Mouse (Mus musculus) kidney, embryonic 15.5 days (tissue): ENCODE data around the gene Gdf15. TPM values are rescaled to one million over a fixed set of nuclear protein-coding genes. Genes with fewer than 3 reads are reported as not detected.

Source experiments
- ATAC-seq: fragments of 200-750 bp; cut with Nextera tagmentation; replicated peaks from 2 replicates; pipeline ENCODE4 v1.8.0; 2017; ENCODE audit warnings: moderate TSS enrichment; ENCODE audit not compliant: low FRiP score
- H3K27ac ChIP-seq: fragments of 300-500 bp; sonication (generic); 2 replicates; pipeline ENCODE4 v1.5.1; 2015; ENCODE audit warnings: mild to moderate bottlenecking, inconsistent platforms
- H3K27me3 ChIP-seq: fragments of 300-500 bp; sonication (generic); 2 replicates; pipeline ENCODE4 v1.6.1; 2015; ENCODE audit warnings: inconsistent platforms
- H3K36me3 ChIP-seq: fragments of 300-500 bp; sonication (generic); 2 replicates; pipeline ENCODE4 v1.6.1; 2015; ENCODE audit warnings: inconsistent platforms
- H3K4me1 ChIP-seq: fragments of 300-500 bp; sonication (generic); 2 replicates; pipeline ENCODE4 v1.6.1; 2015; ENCODE audit warnings: inconsistent platforms
- H3K4me2 ChIP-seq: fragments of 300-500 bp; sonication (generic); 2 replicates; pipeline ENCODE4 v1.6.1; 2015; ENCODE audit warnings: moderate library complexity, mild to moderate bottlenecking, inconsistent platforms
- H3K4me3 ChIP-seq: fragments of 300-500 bp; sonication (generic); replicated peaks from 2 replicates; pipeline ENCODE4 v1.5.1; 2015; ENCODE audit warnings: mild to moderate bottlenecking, inconsistent platforms
- H3K9ac ChIP-seq: fragments of 300-500 bp; sonication (generic); 2 replicates; pipeline ENCODE4 v1.6.1; 2015; ENCODE audit warnings: mild to moderate bottlenecking, inconsistent platforms
- H3K9me3 ChIP-seq: fragments of 300-500 bp; sonication (generic); replicated peaks from 2 replicates; pipeline ENCODE4 v1.6.1; 2016; ENCODE audit warnings: inconsistent platforms
- WGBS: fragments of 180-500 bp; shearing (Covaris S2); methylation state at CpG from one replicate; pipeline ENCODE4 v1.1.7; 2015; ENCODE audit warnings: mixed read lengths; 5-methylcytosine and 5-hydroxymethylcytosine counted together
- polyA plus RNA-seq: library from polyadenylated mRNA; unstranded; fragments of >200 nt; fragmentation: Nextera tagmentation; extraction: Ambion mirVana; gene quantifications from 2 replicates; pipeline ENCODE4 v1.2.1, GENCODE M21; 2015

The Gdf15 gene
- polyA plus RNA-seq, 1 experiment from 2014 or later, result 0.77 TPM

DNA sequence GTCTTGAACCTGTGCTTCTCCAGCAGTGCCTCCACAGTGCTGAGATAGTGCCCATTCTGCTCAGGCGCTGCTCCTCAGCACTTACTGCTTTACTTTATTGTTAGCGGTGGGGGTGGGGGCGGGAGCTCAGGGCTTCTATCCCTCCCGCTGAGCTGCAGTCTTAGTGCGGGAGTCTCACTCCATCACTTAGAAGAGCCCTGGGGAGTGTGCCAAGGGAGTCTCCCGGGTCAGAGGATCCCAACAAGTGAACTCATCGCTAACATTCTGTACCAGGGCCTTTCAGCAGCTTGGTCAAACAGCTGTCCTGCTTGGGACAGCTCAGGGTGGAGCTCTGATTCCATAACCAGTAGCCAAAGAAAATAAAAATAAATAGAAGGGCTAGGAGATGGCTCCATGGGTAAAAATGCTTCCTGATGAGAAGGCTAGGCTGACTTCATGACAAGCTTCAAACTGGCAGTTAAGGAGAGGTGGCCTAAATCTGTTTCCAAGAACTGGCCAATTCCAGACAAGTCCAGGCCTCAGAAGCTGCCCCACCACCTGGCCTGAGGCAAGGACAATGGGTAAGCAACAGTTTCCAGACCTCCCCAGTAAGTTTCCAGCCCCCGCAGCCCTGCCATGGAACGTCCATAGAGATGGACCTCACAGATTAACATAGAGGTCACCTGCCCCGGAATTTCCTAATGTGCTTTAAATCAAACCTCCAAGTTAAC is 39.5 kb upstream of the Gdf15 start:
- H3K9ac ChIP-seq, result no peak overlapping the region
- no peak for ATAC-seq
- H3K27me3 ChIP-seq, result no peaks in the 10 kb centered on the region
- WGBS, result 61% methylated on average over 10 of the region's 10 CpGs
- peaks cover 42% of the 10 kb centered on the region for H3K4me1 ChIP-seq
- H3K4me2 ChIP-seq, result no peak overlapping the region
- H3K4me3 ChIP-seq, result no peak overlapping the region
- H3K27ac ChIP-seq, result peak overlapping the region; percentile 97
- peaks cover 6% of the 10 kb centered on the region; the same call in 1 of the 2 replicates for H3K36me3 ChIP-seq
- H3K9me3 ChIP-seq, result no peaks in the 10 kb centered on the region

DNA sequence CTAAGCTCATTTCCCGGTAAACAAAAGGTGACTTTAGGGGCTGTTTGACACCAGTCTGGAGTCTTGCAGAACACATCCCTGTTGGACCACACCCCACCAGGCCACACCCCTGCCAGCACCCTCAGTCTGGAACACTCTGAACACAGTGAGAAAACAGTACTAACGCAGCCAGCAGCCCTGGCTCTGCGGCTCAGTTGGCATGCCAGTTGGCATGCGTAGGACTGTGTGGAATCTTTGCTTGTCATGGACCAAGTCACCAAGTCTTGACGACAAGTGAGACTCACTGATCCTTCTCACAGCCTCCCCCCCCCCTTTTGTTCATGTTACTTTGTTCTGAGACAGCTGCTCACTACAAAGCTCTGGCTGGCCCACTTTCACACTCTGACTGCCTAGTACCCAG is 34.8 kb upstream of the Gdf15 start:
- no peak overlapping the region for H3K9ac ChIP-seq
- H3K9me3 ChIP-seq, result no peaks in the 10 kb centered on the region
- no peak overlapping the region for H3K4me3 ChIP-seq
- 60% methylated on average over 5 of the region's 5 CpGs for WGBS
- H3K4me2 ChIP-seq, result no peak overlapping the region
- no peaks in the 10 kb centered on the region for H3K36me3 ChIP-seq
- no peaks in the 10 kb centered on the region for H3K27me3 ChIP-seq
- no peak for ATAC-seq
- H3K4me1 ChIP-seq, result peaks cover 22% of the 10 kb centered on the region
- no peak overlapping the region for H3K27ac ChIP-seq

DNA sequence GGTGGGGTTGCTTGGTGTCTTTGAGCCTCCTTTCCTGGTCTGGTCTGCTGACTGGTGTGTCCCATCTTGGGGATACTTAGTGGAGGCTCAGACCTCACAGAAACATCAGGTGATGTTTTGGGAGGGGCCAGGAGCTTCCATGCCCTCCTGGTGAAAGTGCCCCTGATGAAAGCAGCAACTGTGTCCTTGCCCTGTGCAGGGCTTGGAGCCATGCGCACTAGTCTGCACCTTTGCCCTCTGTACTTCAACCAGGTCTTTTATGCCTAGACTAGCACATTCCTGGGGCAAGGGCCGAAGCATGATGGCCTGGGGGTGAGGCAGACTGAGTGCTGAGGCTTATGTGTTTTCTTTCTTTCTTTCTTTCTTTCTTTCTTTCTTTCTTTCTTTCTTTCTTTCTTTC is 33.3 kb upstream of the Gdf15 start:
- Histone ChIP-seq H3K9ac (no peak overlapping the region), H3K4me2 (no peak overlapping the region), H3K4me3 (no peak overlapping the region), H3K9me3 (no peaks in the 10 kb centered on the region), H3K36me3 (no peaks in the 10 kb centered on the region), H3K4me1 (peaks cover 10% of the 10 kb centered on the region), H3K27ac (peak overlapping the region; percentile 64; the same call in 1 of the 2 replicates), H3K27me3 (no peaks in the 10 kb centered on the region)
- 60% methylated on average over 2 of the region's 2 CpGs for WGBS
- ATAC-seq, result peak; percentile 61; the same call in 1 of the 2 replicates

DNA sequence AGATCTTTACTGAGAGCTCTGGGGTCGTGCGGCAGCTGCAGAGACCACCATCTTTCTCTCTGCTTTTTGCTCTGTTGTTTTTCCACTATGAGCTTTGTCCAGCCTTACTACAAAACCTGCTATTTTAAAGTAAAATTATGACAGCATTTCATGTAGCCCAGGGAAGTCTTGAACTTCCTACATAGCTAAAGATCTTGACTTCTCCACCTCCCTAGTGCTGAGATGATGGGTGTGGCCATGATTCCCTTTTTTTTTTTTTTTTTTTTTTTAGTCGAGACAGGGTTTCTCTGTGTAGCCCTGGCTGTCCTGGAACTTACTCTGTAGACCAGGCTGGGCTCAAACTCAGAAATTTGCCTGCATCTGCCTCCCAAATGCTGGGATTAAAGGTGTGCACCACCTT is 32.4 kb upstream of the Gdf15 start:
- ATAC-seq, result no peak
- Histone ChIP-seq H3K27me3 (no peaks in the 10 kb centered on the region), H3K4me3 (no peak overlapping the region), H3K4me2 (no peak overlapping the region), H3K9ac (no peak overlapping the region), H3K9me3 (no peaks in the 10 kb centered on the region), H3K36me3 (no peaks in the 10 kb centered on the region), H3K27ac (no peak overlapping the region), H3K4me1 (peaks cover 18% of the 10 kb centered on the region)
- 80% methylated on average over 3 of the region's 3 CpGs for WGBS

DNA sequence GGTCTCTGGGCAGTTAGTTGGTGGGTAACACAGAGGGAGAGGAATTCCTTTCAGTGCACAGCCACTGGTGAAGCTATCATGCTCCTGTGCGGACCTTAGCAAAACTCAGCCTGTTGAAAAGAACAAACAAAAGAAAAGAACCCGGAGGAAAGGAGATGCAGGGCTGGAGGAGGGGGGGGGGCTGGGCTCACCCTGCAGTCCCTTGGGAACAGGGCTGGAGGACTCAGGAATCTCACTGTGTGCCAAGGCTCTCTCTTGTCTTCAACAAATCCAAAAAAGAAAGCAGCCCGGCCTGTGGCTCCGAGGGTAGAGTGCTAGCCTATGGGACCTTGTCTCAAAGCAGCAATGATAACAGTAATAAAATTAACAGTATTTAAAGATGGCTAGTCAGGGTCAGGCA is 31.4 kb upstream of the Gdf15 start:
- Histone ChIP-seq H3K4me3 (no peak overlapping the region), H3K9me3 (no peaks in the 10 kb centered on the region), H3K36me3 (no peaks in the 10 kb centered on the region), H3K4me1 (peaks cover 24% of the 10 kb centered on the region), H3K27ac (no peak overlapping the region), H3K27me3 (no peaks in the 10 kb centered on the region), H3K4me2 (no peak overlapping the region), H3K9ac (no peak overlapping the region)
- 50% methylated on average over 4 of the region's 4 CpGs for WGBS
- ATAC-seq, result no peak

DNA sequence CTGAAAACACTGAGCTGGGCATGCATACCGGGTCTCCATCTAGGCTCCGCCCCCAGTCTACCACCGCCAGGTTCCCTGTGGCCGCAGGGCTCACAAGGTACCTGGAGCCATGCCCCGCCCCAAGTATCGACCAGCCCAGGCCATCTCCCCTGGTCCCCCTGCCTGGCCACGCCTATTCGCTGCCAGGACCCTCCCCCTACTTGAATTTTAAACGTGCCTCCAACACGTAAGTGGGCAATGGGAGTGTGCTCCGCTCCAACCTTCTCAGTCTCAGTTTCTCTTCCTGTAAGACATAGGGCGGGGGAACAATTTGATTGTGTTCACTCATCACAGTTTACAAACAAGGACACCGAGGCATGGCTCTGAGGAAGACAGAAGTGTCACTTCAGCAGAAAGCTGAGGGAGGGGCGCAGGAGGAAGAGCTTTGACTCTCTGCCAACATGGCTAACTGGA is 28.0 kb upstream of the Gdf15 start, which contains the start of gene Pgpep1:
Gene Pgpep1 (minus strand): TSS at position 116 of the 453 bp plus-strand sequence.
- H3K9me3 ChIP-seq, result no peaks in the 10 kb centered on the region
- peaks cover 22% of the 10 kb centered on the region for H3K36me3 ChIP-seq
- peak within 1 kb of the TSS; percentile 77 for H3K4me3 ChIP-seq
- ATAC-seq, result peak; percentile 72
- WGBS, result 4% methylated on average over 14 of the region's 14 CpGs
- H3K4me2 ChIP-seq, result peak within 1 kb of the TSS; percentile 85
- no peaks in the 10 kb centered on the region for H3K27me3 ChIP-seq
- peaks cover 38% of the 10 kb centered on the region for H3K4me1 ChIP-seq
- H3K27ac ChIP-seq, result peak within 1 kb of the TSS; percentile 91
- H3K9ac ChIP-seq, result peak within 1 kb of the TSS; percentile 70

DNA sequence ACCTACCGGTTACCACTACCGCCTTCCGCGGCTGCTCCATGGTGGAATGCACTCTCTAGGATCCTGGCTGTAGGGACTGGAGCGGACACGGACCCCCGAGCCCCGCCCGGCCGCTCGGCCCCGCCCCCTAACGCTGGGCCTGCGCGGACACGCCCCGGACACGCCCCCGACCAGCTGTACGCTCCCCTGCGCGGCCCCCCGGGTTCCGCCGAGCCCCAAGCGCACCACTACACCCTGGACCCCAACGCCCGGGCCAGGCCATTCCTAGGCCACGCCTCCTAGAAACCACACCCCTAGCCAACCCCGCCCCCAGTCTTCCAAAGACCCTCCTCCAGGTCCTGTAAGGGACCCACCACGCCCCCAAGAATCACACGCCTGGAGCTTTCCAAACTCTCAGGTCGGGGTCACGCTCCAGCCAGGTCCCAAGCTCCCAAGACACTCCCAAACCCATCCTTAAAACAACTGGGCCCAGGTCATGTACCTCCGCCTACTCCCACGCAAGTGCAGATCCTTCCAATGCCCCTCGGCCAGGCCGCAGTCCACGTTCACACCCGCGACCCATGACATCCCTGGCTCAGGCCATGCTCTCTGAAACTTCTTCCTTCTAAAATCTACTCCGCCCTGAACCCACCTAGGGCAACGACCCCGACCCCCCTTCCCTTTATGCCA is 27.5 kb upstream of the Gdf15 start:
- peak; percentile 96 for ATAC-seq
- H3K27me3 ChIP-seq, result no peaks in the 10 kb centered on the region
- H3K27ac ChIP-seq, result peak overlapping the region; percentile 91
- peaks cover 39% of the 10 kb centered on the region for H3K4me1 ChIP-seq
- H3K9me3 ChIP-seq, result no peaks in the 10 kb centered on the region
- peak overlapping the region; percentile 70 for H3K9ac ChIP-seq
- under 1% methylated on average over 44 of the region's 44 CpGs for WGBS
- peak overlapping the region; percentile 77 for H3K4me3 ChIP-seq
- H3K4me2 ChIP-seq, result peak overlapping the region; percentile 85
- H3K36me3 ChIP-seq, result peaks cover 28% of the 10 kb centered on the region

DNA sequence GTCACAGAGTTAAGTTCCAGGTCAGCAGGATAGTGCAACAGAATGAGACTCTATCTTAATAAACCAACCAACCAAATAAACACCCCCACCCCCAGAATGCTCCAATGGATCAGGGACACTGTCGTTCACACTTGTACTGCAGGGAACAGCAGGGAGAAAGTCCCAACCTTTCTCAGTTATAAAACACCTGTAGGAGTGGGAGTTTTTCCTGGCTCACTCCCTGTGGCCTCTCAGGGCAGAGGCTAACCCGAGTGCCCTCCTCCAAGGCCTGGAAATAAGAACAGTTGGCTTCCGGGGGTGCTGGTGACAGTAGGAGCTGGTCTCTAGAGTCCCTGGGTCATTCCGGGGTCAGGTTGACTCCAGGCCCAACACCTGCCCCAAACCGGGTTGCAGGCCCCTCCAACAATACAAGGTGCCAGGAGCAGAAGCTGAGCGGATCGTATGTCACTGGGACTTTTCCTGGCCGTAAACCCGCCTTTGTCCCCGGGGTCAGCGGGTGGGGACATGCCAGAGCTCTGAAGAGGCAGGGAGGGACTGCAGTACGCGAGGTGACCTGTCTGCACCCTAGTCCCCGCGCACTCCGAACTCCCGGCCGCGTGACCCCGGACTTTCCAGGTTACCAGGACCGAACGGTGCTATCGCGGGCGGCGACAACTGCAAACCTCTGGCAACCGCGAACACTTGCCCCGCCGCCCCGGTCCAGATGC is 26.8 kb upstream of the Gdf15 start:
- Histone ChIP-seq H3K27ac (peak overlapping the region; percentile 91), H3K4me3 (peak overlapping the region; percentile 77), H3K4me1 (peaks cover 39% of the 10 kb centered on the region), H3K36me3 (peaks cover 31% of the 10 kb centered on the region), H3K4me2 (peak overlapping the region; percentile 85), H3K9ac (peak overlapping the region; percentile 70), H3K9me3 (no peaks in the 10 kb centered on the region), H3K27me3 (no peaks in the 10 kb centered on the region)
- WGBS, result under 1% methylated on average over 31 of the region's 31 CpGs
- ATAC-seq, result peak; percentile 62

DNA sequence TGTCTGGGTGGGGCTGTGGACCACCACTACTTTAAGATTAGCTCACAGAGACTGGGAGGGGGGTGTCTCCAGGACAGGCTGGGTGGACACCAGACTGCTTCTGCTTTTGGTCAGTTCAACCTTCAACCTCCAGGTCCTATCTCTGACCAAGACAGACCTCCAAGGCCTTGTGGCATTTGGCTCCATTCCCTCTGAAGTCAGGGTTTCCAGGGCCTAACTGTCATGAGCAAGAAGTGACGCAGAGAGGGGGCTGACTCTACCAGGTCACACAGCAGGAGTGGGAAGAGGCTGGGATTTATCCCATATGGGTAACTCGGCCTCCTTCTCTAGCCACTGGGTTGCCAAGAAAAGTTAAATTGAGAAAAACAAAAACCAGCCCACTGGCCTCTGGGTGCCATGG is 25.5 kb upstream of the Gdf15 start:
- Histone ChIP-seq H3K9ac (0 out of 2 replicates have a peak overlapping the region, but pooled peaks have one; percentile 7), H3K27ac (no peak overlapping the region)

DNA sequence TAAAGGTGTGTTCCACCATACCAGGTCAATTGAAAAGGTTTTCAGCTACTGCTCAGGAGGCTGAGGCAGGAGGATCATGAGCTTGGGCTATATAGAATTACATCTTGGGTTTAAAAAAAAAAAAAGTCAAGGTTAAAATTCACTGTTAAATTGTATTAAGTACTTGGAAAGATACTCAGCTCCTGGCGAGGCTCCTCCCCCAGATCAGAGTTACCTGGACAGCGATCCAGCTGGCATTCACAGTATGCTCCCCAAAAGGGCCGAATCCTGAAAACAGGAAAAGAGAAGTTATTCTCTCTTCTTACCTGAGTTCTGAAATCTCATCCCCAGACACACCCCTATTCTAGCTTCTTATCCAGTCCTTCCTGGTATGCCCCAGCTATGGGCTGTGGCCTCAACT is 25.0 kb upstream of the Gdf15 start:
- no peak overlapping the region for H3K9ac ChIP-seq
- peaks cover 45% of the 10 kb centered on the region for H3K36me3 ChIP-seq
- H3K9me3 ChIP-seq, result no peaks in the 10 kb centered on the region
- 92% methylated on average over 3 of the region's 3 CpGs for WGBS
- no peak overlapping the region for H3K4me3 ChIP-seq
- ATAC-seq, result no peak
- peaks cover 38% of the 10 kb centered on the region for H3K4me1 ChIP-seq
- no peaks in the 10 kb centered on the region for H3K27me3 ChIP-seq
- H3K27ac ChIP-seq, result no peak overlapping the region
- H3K4me2 ChIP-seq, result no peak overlapping the region

More for the DNA sequence above, 25.5 kb upstream of the Gdf15 start:
- peak overlapping the region; percentile 77 for H3K4me3 ChIP-seq
- H3K4me2 ChIP-seq, result peak overlapping the region; percentile 85
- ATAC-seq, result no peak
- 76% methylated on average over 2 of the region's 2 CpGs for WGBS
- H3K27me3 ChIP-seq, result no peaks in the 10 kb centered on the region
- H3K4me1 ChIP-seq, result peaks cover 38% of the 10 kb centered on the region
- H3K36me3 ChIP-seq, result peaks cover 40% of the 10 kb centered on the region
- H3K9me3 ChIP-seq, result no peaks in the 10 kb centered on the region

DNA sequence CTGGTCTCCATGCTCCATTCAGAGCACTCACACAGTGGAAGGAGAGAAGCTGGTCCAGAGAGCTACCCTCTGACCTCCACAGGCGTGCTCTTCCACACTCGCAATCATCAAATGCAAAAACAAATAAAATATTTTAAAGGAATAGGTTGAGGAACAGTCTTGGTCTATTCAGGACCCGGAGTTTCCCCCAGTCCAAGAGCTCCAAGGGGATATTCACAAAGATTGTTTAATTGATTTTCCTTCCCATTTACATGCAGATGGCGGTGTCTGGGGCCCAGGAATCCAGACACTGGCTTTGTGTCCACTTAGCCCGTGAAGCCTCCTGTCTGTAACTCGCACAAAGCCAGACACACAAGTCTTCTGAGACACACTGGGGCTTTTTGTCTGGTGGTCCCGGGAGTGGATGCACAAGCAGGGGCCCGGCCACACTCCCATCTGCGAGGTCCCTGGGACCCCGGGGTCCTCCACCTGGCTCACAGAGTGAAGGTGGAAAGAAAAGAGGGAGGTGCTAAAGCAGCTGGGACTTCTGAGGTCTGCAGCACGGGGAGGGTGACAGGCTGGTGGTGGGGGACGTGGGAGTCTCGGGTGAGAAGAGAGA is 24.0 kb upstream of the Gdf15 start:
- H3K9ac ChIP-seq, result no peak overlapping the region
- peaks cover 54% of the 10 kb centered on the region for H3K36me3 ChIP-seq
- H3K4me3 ChIP-seq, result no peak overlapping the region
- no peak overlapping the region for H3K4me2 ChIP-seq
- 67% methylated on average over 13 of the region's 13 CpGs for WGBS
- H3K9me3 ChIP-seq, result no peaks in the 10 kb centered on the region
- ATAC-seq, result no peak
- H3K4me1 ChIP-seq, result peaks cover 38% of the 10 kb centered on the region
- H3K27ac ChIP-seq, result no peak overlapping the region; the same call in 1 of the 2 replicates
- no peaks in the 10 kb centered on the region for H3K27me3 ChIP-seq
